Mouse (Mus musculus): ENCODE data around the gene Mrgprh. TPM values are rescaled to one million over a fixed set of nuclear protein-coding genes. Genes with fewer than 3 reads are reported as not detected.

The Mrgprh gene
- total and polyA plus RNA-seq, 2 experiments from 2014 or later, result not detected

GRCm38 (mm10) chr17:12903372-12904333, 27.8 kb downstream of the Mrgprh start:
- ATAC-seq (no peak), DNase-seq (peak; percentile 10)
- 9% methylated on average over 11 of the region's 12 CpGs for whole genome bisulfite sequencing
- TF ChIP-seq CTCF (IDR thresholded peaks at IDR 0.05; ENCODE audit: low read depth), result no peak
- H3K9ac ChIP-seq, result no peak overlapping the region
- no peak overlapping the region for H3K4me3 ChIP-seq (ENCODE audit: low read depth, low read length)
- peaks cover 17% of the 10 kb centered on the region for H3K36me3 ChIP-seq (ENCODE audit: insufficient read depth)
- peak overlapping the region; percentile 30; the same call in 1 of the 2 replicates for H3K27ac ChIP-seq (ENCODE audit: low read depth, low read length)
- H3K9me3 ChIP-seq (ENCODE audit: low read length), result no peaks in the 10 kb centered on the region
- no peaks in the 10 kb centered on the region for H3K27me3 ChIP-seq (ENCODE audit: insufficient read depth, low read length)
- H3K4me1 ChIP-seq (ENCODE audit: insufficient read depth), result no peaks in the 10 kb centered on the region
- no peak overlapping the region for H3K4me2 ChIP-seq (ENCODE audit: low read depth)

GRCm38 (mm10) chr17:12904349-12904748, 28.5 kb downstream of the Mrgprh start:
- TF ChIP-seq CTCF (IDR thresholded peaks at IDR 0.05; ENCODE audit: low read depth), result no peak
- Histone ChIP-seq H3K4me3 (ENCODE audit: low read depth, low read length) (no peak overlapping the region), H3K27me3 (ENCODE audit: insufficient read depth, low read length) (no peaks in the 10 kb centered on the region), H3K27ac (ENCODE audit: low read depth, low read length) (no peak overlapping the region), H3K4me1 (ENCODE audit: insufficient read depth) (no peaks in the 10 kb centered on the region), H3K9me3 (ENCODE audit: low read length) (no peaks in the 10 kb centered on the region), H3K4me2 (ENCODE audit: low read depth) (no peak overlapping the region), H3K36me3 (ENCODE audit: insufficient read depth) (peaks cover 17% of the 10 kb centered on the region), H3K9ac (no peak overlapping the region)
- WGBS, result 57% methylated on average over 1 of the region's 1 CpGs
- no peak for DNase-seq
- no peak for ATAC-seq

DNA sequence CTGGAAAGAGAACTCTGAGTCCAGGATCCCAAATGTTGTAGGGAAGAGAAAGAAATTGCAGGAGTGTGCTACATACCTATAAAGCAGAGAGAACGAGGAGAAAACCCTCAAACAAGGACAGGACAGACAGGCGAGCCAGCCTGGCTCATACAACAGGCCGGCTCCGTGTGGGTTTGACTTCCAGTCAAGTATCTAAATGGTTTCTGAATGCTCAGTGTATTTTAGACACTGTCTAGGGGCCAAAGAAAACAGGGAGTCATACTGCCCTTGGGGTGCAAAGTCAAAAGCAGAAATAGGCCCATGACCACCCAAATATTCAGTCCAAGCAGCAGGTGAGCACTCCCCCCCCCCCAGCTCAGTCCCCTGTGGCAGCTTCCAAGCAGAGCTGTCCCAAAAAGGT, 30.0 kb downstream of the Mrgprh start:
- TF ChIP-seq CTCF (IDR thresholded peaks at IDR 0.05; ENCODE audit: low read depth), result no peak
- H3K4me3 ChIP-seq (ENCODE audit: low read depth, low read length), result no peak overlapping the region
- ATAC-seq (no peak), DNase-seq (no peak)
- no peak overlapping the region for H3K4me2 ChIP-seq (ENCODE audit: low read depth)
- peaks cover 24% of the 10 kb centered on the region for H3K36me3 ChIP-seq (ENCODE audit: insufficient read depth)
- H3K9me3 ChIP-seq (ENCODE audit: low read length), result no peaks in the 10 kb centered on the region
- 93% methylated on average over 4 of the region's 4 CpGs for whole genome bisulfite sequencing
- no peak overlapping the region for H3K9ac ChIP-seq
- H3K4me1 ChIP-seq (ENCODE audit: insufficient read depth), result no peaks in the 10 kb centered on the region
- no peak overlapping the region for H3K27ac ChIP-seq (ENCODE audit: low read depth, low read length)
- H3K27me3 ChIP-seq (ENCODE audit: insufficient read depth, low read length), result no peaks in the 10 kb centered on the region

- Histone ChIP-seq H3K27ac (ENCODE audit: low read depth, low read length) (no peak overlapping the region), H3K27me3 (ENCODE audit: insufficient read depth, low read length) (no peaks in the 10 kb centered on the region), H3K4me3 (ENCODE audit: low read depth, low read length) (no peak overlapping the region), H3K4me2 (ENCODE audit: low read depth) (no peak overlapping the region), H3K9me3 (ENCODE audit: low read length) (no peaks in the 10 kb centered on the region), H3K4me1 (ENCODE audit: insufficient read depth) (no peaks in the 10 kb centered on the region), H3K9ac (no peak overlapping the region), H3K36me3 (ENCODE audit: insufficient read depth) (peaks cover 28% of the 10 kb centered on the region)
- no peak for TF ChIP-seq CTCF (IDR thresholded peaks at IDR 0.05; ENCODE audit: low read depth)
- DNase-seq (no peak), ATAC-seq (no peak)
- 92% methylated on average over 9 of the region's 9 CpGs for WGBS
These were observed 30.6 kb downstream of the Mrgprh start for GRCm38 (mm10) chr17:12906436-12906835.

- no peak for TF ChIP-seq CTCF (IDR thresholded peaks at IDR 0.05; ENCODE audit: low read depth)
- 85% methylated on average over 35 of the region's 35 CpGs for WGBS
- no peak within 1 kb of the TSS for H3K4me2 ChIP-seq (ENCODE audit: low read depth)
- H3K36me3 ChIP-seq (ENCODE audit: insufficient read depth), result peaks cover 50% of the 10 kb centered on the region
- no peak for DNase-seq
- ATAC-seq, result no peak
- H3K9ac ChIP-seq, result no peak within 1 kb of the TSS
- no peaks in the 10 kb centered on the region for H3K27me3 ChIP-seq (ENCODE audit: insufficient read depth, low read length)
- no peaks in the 10 kb centered on the region for H3K4me1 ChIP-seq (ENCODE audit: insufficient read depth)
- H3K4me3 ChIP-seq (ENCODE audit: low read depth, low read length), result no peak within 1 kb of the TSS
- no peaks in the 10 kb centered on the region for H3K9me3 ChIP-seq (ENCODE audit: low read length)
- no peak within 1 kb of the TSS for H3K27ac ChIP-seq (ENCODE audit: low read depth, low read length)
These were observed 33.8 kb downstream of the Mrgprh start, which contains the start of gene Pnldc1 for GRCm38 (mm10) chr17:12909361-12910280. Gene Pnldc1 (minus strand): TSS chr17:12910230.

- WGBS, result 88% methylated on average over 8 of the region's 8 CpGs
- no peaks in the 10 kb centered on the region for H3K27me3 ChIP-seq (ENCODE audit: insufficient read depth, low read length)
- no peak overlapping the region for H3K9ac ChIP-seq
- peaks cover 44% of the 10 kb centered on the region for H3K36me3 ChIP-seq (ENCODE audit: insufficient read depth)
- TF ChIP-seq CTCF (IDR thresholded peaks at IDR 0.05; ENCODE audit: low read depth), result no peak
- H3K9me3 ChIP-seq (ENCODE audit: low read length), result no peaks in the 10 kb centered on the region
- ATAC-seq (no peak), DNase-seq (no peak)
- H3K27ac ChIP-seq (ENCODE audit: low read depth, low read length), result no peak overlapping the region
- H3K4me1 ChIP-seq (ENCODE audit: insufficient read depth), result no peaks in the 10 kb centered on the region
- no peak overlapping the region for H3K4me3 ChIP-seq (ENCODE audit: low read depth, low read length)
- H3K4me2 ChIP-seq (ENCODE audit: low read depth), result no peak overlapping the region
These were observed 34.6 kb downstream of the Mrgprh start for GRCm38 (mm10) chr17:12910391-12910790.

Measured in forebrain, postnatal 0 days (tissue).